Mouse (Mus musculus) ES-Bruce4 (cell line): ENCODE measurements at regions not wholly inside any gene's neighbourhood (a gene's known extent, or its start where the extent isn't known, plus 50 kb on each side); places are given as distances from the start of the nearest gene placed in this dataset.

Experiments
- H3K27ac ChIP-seq: 2 replicates; pipeline ENCODE4 v1.5.1; 2012; ENCODE audit warnings: low read length, inconsistent platforms; ENCODE audit not compliant: insufficient read depth
- H3K27me3 ChIP-seq: 2 replicates; pipeline ENCODE4 v1.6.1; 2012; ENCODE audit warnings: mild to moderate bottlenecking, low read length, inconsistent platforms; ENCODE audit not compliant: control insufficient read depth, poor library complexity, insufficient read depth, severe bottlenecking
- H3K36me3 ChIP-seq: 2 replicates; pipeline ENCODE4 v1.6.1; 2012; ENCODE audit warnings: inconsistent platforms, mild to moderate bottlenecking, low read length, moderate library complexity; ENCODE audit not compliant: control insufficient read depth, poor library complexity, insufficient read depth, severe bottlenecking
- H3K4me1 ChIP-seq: one replicate; pipeline ENCODE4 v1.8.1; 2011; ENCODE audit warnings: low read length; ENCODE audit not compliant: control insufficient read depth, insufficient read depth
- H3K4me3 ChIP-seq: 2 replicates; pipeline ENCODE4 v1.5.1; 2011; ENCODE audit warnings: low read depth, mild to moderate bottlenecking, low read length
- H3K9ac ChIP-seq: 2 replicates; pipeline ENCODE4 v1.6.1; 2012; ENCODE audit warnings: low read depth, mild to moderate bottlenecking, inconsistent platforms; ENCODE audit not compliant: poor library complexity, severe bottlenecking
- H3K9me3 ChIP-seq: replicated peaks from 2 replicates; pipeline ENCODE4 v1.6.1; 2012; ENCODE audit warnings: mild to moderate bottlenecking, low read length, inconsistent platforms; ENCODE audit not compliant: control insufficient read depth, poor library complexity, insufficient read depth, severe bottlenecking
- CTCF ChIP-seq: IDR thresholded peaks from one replicate; pipeline ENCODE4 v1.8.1; 2011; ENCODE audit warnings: low read depth, low read length
- EP300 ChIP-seq: IDR thresholded peaks from 2 replicates; pipeline ENCODE4 v1.6.1; 2011; ENCODE audit warnings: low read depth, low read length; ENCODE audit not compliant: insufficient read depth
- POLR2A ChIP-seq: IDR thresholded peaks from one replicate; pipeline ENCODE4 v1.8.1; 2011; ENCODE audit warnings: low read length; ENCODE audit not compliant: insufficient read depth

DNA sequence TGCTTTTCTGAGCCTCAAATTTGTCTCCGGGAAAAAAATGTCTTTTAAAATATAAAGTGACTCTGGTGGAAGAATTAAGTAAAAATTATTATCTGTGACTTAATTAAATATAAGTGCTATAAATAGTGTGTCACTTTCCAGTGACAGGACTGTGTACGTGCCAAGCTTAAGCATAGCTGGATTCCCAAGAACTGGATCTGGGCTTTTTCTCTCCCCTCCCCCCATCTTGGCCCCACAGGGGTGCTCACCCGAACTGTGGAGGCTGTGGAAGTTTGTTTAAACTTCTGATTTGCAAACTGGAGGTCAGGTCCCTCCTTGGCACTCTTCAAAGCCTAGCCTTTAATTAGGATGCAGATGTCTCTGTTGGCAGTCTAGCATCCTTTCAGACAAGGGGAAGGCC is 97.1 kb upstream of the Ado start:
- Histone ChIP-seq H3K9me3 (no peaks in the 10 kb centered on the region), H3K27ac (no peak overlapping the region), H3K27me3 (no peaks in the 10 kb centered on the region), H3K36me3 (no peaks in the 10 kb centered on the region), H3K4me1 (peaks cover 12% of the 10 kb centered on the region), H3K4me3 (no peak overlapping the region), H3K9ac (no peak overlapping the region)
- TF ChIP-seq CTCF (no peak), POLR2A (no peak), EP300 (no peak)

DNA sequence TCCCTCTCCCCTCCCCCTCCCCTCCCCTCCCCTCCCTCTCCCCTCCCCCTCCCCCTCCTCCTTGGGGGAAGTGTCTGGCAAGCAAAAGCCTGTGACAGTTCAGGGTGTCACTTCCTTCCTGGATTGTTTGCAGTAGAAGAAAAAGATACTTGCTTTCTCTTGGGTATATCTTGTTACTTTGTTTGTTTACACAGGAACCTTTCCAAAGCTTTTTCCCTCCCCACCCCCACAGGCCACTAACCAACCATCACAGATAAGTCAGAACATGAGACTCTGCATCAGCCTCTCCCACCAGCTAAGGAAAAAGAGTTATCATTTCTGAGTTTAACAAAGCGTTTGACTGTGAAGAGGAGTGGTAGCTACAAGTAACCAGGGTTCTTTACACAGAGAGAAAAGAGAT is 95.5 kb upstream of the Ado start:
- Histone ChIP-seq H3K27ac (no peak overlapping the region), H3K36me3 (no peaks in the 10 kb centered on the region), H3K9ac (no peak overlapping the region), H3K9me3 (no peaks in the 10 kb centered on the region), H3K27me3 (no peaks in the 10 kb centered on the region), H3K4me1 (peaks cover 12% of the 10 kb centered on the region), H3K4me3 (no peak overlapping the region)
- TF ChIP-seq EP300, result no peak
- TF ChIP-seq CTCF, result no peak
- TF ChIP-seq POLR2A, result no peak

DNA sequence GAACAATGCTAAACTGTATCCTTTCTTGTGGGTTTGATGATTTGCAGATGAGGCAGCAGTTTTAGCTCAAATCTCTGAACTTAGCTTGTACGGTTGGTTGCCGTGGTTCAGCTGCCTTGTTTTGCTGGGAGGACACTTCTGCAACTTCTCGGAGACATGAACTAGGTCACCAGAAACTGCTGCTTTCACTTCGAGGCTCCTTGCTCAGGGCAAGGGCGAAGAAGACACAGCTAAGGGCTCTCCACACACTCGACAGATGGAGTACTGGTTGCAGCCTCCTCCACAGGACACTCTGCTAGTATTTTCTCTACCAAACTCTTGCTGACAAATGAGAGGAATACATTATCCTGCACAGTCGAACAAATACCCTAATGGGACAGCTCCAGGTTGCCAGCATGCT is 94.9 kb upstream of the Ado start:
- Histone ChIP-seq H3K4me1 (peaks cover 10% of the 10 kb centered on the region), H3K9me3 (no peaks in the 10 kb centered on the region), H3K27me3 (no peaks in the 10 kb centered on the region), H3K4me3 (no peak overlapping the region), H3K9ac (no peak overlapping the region), H3K36me3 (no peaks in the 10 kb centered on the region), H3K27ac (no peak overlapping the region)
- TF ChIP-seq CTCF (no peak), EP300 (no peak), POLR2A (no peak)

DNA sequence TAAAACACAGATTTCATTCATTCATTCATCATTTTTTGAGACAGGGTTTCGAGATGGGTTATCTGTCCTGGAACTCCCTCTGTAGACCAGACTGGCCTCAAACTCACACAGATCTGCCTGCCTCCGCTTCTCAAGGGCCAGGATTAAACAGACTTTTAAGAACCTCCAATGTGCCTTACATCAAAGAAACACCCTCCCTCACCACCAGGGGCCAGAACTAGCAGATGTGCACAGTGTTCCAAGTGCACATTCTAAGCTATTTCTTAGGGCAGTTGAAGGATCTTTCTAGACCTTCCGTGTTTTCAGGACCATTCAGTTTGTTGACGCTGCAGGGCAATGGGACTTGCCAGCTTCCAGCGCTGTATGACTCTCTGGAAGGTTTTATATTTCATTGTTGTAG is 88.6 kb upstream of the Ado start:
- Histone ChIP-seq H3K4me1 (no peaks in the 10 kb centered on the region), H3K36me3 (no peaks in the 10 kb centered on the region), H3K9ac (no peak overlapping the region), H3K27me3 (no peaks in the 10 kb centered on the region), H3K27ac (no peak overlapping the region), H3K9me3 (no peaks in the 10 kb centered on the region), H3K4me3 (no peak overlapping the region)
- TF ChIP-seq EP300 (no peak), CTCF (no peak)

- Histone ChIP-seq H3K9ac (no peak overlapping the region), H3K36me3 (no peaks in the 10 kb centered on the region), H3K4me1 (no peaks in the 10 kb centered on the region), H3K27ac (no peak overlapping the region), H3K9me3 (no peaks in the 10 kb centered on the region), H3K4me3 (no peak overlapping the region), H3K27me3 (no peaks in the 10 kb centered on the region)
- TF ChIP-seq EP300 (no peak), CTCF (no peak), POLR2A (no peak)
Observed at GRCm38 (mm10) chr10:67636569-67636968, 87.8 kb upstream of the Ado start.

- no peaks in the 10 kb centered on the region for H3K36me3 ChIP-seq
- TF ChIP-seq POLR2A (no peak), CTCF (no peak), EP300 (no peak)
- H3K27ac ChIP-seq, result no peak overlapping the region
- H3K9ac ChIP-seq, result no peak overlapping the region
- no peaks in the 10 kb centered on the region for H3K27me3 ChIP-seq
- no peak overlapping the region for H3K4me3 ChIP-seq
- H3K4me1 ChIP-seq, result no peaks in the 10 kb centered on the region
- no peaks in the 10 kb centered on the region for H3K9me3 ChIP-seq
Observed at GRCm38 (mm10) chr10:67634795-67635194, 86.0 kb upstream of the Ado start.

DNA sequence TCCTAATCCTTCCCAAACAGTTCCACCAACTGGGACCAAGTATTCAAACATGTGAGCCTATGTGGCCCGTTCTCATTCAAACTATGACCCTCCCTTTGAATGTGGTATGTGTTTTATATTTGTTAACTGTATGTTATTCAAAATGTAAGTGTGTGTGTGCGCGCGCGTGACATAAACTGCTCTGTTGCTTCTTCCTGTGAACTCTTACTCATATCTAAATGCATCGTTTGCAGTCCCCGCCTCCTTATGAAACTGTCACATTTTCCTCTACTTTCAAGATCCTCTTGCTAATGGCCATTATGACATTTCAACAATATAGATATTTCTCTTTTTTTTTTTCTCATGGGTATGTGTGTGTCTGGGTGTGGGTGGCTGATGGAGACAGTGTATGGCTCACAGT is 84.3 kb upstream of the Ado start:
- Histone ChIP-seq H3K36me3 (no peaks in the 10 kb centered on the region), H3K4me1 (no peaks in the 10 kb centered on the region), H3K9ac (no peak overlapping the region), H3K9me3 (no peaks in the 10 kb centered on the region), H3K27me3 (no peaks in the 10 kb centered on the region), H3K27ac (no peak overlapping the region), H3K4me3 (no peak overlapping the region)
- TF ChIP-seq POLR2A (no peak), EP300 (no peak), CTCF (no peak)
